Mouse (Mus musculus) bone marrow macrophage, adult 2 months (primary cell): ENCODE results near the gene Gfm2. TPM values are rescaled to one million over a fixed set of nuclear protein-coding genes. Genes with fewer than 3 reads are reported as not detected.

Experiments used
- H3K27ac ChIP-seq: 2 replicates; pipeline ENCODE4 v1.5.1; 2012; ENCODE audit warnings: low read depth, low read length; ENCODE audit not compliant: insufficient read depth
- H3K4me1 ChIP-seq: 2 replicates; pipeline ENCODE4 v1.6.1; 2012; ENCODE audit warnings: low read length; ENCODE audit not compliant: control insufficient read depth, insufficient read depth
- H3K4me3 ChIP-seq: 2 replicates; pipeline ENCODE4 v1.5.1; 2012; ENCODE audit warnings: mild to moderate bottlenecking, low read length, moderate library complexity; ENCODE audit not compliant: insufficient read depth
- CTCF ChIP-seq: IDR thresholded peaks from 2 replicates; pipeline ENCODE4 v1.5.1; 2012; ENCODE audit warnings: low read depth, mild to moderate bottlenecking, low read length, moderate library complexity
- POLR2A ChIP-seq: IDR thresholded peaks from 2 replicates; pipeline ENCODE4 v1.6.1; 2012; ENCODE audit warnings: mild to moderate bottlenecking, low read depth, low read length, borderline replicate concordance
- polyA plus RNA-seq: library from polyadenylated mRNA; stranded (reverse); fragments of >200 nt; gene quantifications from 2 replicates; pipeline ENCODE4 v1.2.4, GENCODE M21; 2012; ENCODE audit not compliant: missing spikeins, insufficient read depth, insufficient read length

Gene Gfm2
- polyA plus RNA-seq, 1 experiment, result 24.4 TPM

GRCm38 (mm10) chr13:97225130-97225529, 87.4 kb downstream of the Gfm2 start:
- TF ChIP-seq POLR2A, result no peak
- no peak for TF ChIP-seq CTCF
- H3K27ac ChIP-seq, result no peak overlapping the region
- H3K4me3 ChIP-seq, result no peak overlapping the region
- no peaks in the 10 kb centered on the region for H3K4me1 ChIP-seq

GRCm38 (mm10) chr13:97227795-97228194, 90.1 kb downstream of the Gfm2 start:
- no peaks in the 10 kb centered on the region for H3K4me1 ChIP-seq
- H3K27ac ChIP-seq, result no peak overlapping the region
- no peak for TF ChIP-seq CTCF
- TF ChIP-seq POLR2A, result no peak
- H3K4me3 ChIP-seq, result no peak overlapping the region

DNA sequence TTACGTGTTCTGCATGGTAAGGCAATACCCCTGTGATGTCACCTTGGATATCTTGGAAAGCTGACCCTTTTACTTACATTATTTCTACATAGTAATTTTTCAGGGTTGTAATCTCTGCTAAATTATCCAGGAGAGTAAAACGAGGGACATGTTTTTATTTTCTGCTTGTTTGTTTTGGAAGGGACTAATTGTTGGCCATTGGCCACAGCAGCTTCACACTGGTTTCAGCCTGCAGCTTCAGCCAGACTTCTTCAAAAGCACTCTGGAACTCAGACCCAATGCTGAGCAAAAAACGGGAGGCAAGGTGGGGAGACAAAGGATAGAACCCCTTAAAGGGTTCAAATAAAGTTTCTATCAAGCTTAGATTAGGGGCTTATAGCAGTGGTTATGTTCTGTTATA, 92.4 kb downstream of the Gfm2 start:
- Histone ChIP-seq H3K27ac (no peak overlapping the region), H3K4me1 (no peaks in the 10 kb centered on the region), H3K4me3 (no peak overlapping the region)
- TF ChIP-seq POLR2A (no peak), CTCF (no peak)

Other genes starting within 250 kb of the Gfm2 start
- not detected in 2 replicates for gene Gcnt4, start 213.2 kb upstream of the Gfm2 start, polyA plus RNA-seq
- gene 1700029F12Rik, start 103.6 kb upstream of the Gfm2 start, polyA plus RNA-seq, result not detected in 2 replicates
- gene Fam169a, start 70.7 kb upstream of the Gfm2 start, polyA plus RNA-seq, result not detected in 2 replicates
- 53.6 and 67.9 TPM in 2 replicates for gene Gm6169, start 38.7 kb upstream of the Gfm2 start, polyA plus RNA-seq
- gene Nsa2, start within 50 bp of the Gfm2 start, polyA plus RNA-seq, result 251 and 257 TPM in 2 replicates
- 312 and 325 TPM in 2 replicates for gene Hexb, start 60.4 kb downstream of the Gfm2 start, polyA plus RNA-seq
- gene Enc1, start 103.2 kb downstream of the Gfm2 start, polyA plus RNA-seq, result 9.2 and 10.7 TPM in 2 replicates